Mouse (Mus musculus) heart, postnatal 0 days (tissue): ENCODE measurements around the gene Mn1. TPM values are rescaled to one million over a fixed set of nuclear protein-coding genes. Genes with fewer than 3 reads are reported as not detected.

Experiments used
- ATAC-seq: fragments of 200-750 bp; cut with Nextera tagmentation; 2 replicates; pipeline ENCODE4 v1.8.0; 2017; ENCODE audit warnings: low read depth, moderate number of reproducible peaks, moderate library complexity; ENCODE audit not compliant: insufficient read depth
- DNase-seq: peaks from one replicate; pipeline ENCODE4 v3.0.0-alpha.2; 2016; ENCODE audit warnings: low spot score
- H3K27ac ChIP-seq: fragments of 300-500 bp; sonication (generic); 2 replicates; pipeline ENCODE4 v1.5.1; 2014; ENCODE audit warnings: low read depth, mild to moderate bottlenecking
- H3K27me3 ChIP-seq: fragments of 300-500 bp; sonication (generic); 2 replicates; pipeline ENCODE4 v1.6.1; 2014; ENCODE audit warnings: low read length, mixed read lengths; ENCODE audit not compliant: control insufficient read depth, insufficient read depth
- H3K36me3 ChIP-seq: fragments of 300-500 bp; sonication (generic); replicated peaks from 2 replicates; pipeline ENCODE4 v1.6.1; 2014; ENCODE audit warnings: low read length, mixed read lengths; ENCODE audit not compliant: control insufficient read depth, insufficient read depth
- H3K4me1 ChIP-seq: fragments of 300-500 bp; sonication (generic); 2 replicates; pipeline ENCODE4 v1.6.1; 2014; ENCODE audit warnings: antibody characterized with exemption; ENCODE audit not compliant: control insufficient read depth, insufficient read depth
- H3K4me2 ChIP-seq: fragments of 300-500 bp; sonication (generic); 2 replicates; pipeline ENCODE4 v1.6.1; 2014; ENCODE audit warnings: low read depth, mild to moderate bottlenecking, low read length, moderate library complexity
- H3K4me3 ChIP-seq: fragments of 300-500 bp; sonication (generic); 2 replicates; pipeline ENCODE4 v1.5.1; 2014; ENCODE audit warnings: low read depth, low read length
- H3K9ac ChIP-seq: fragments of 300-500 bp; sonication (generic); replicated peaks from 2 replicates; pipeline ENCODE4 v1.6.1; 2014; ENCODE audit warnings: low read depth, low read length, mixed read lengths
- H3K9me3 ChIP-seq: fragments of 300-500 bp; sonication (generic); replicated peaks from 2 replicates; pipeline ENCODE4 v1.6.1; 2016; ENCODE audit warnings: low read length; ENCODE audit not compliant: control insufficient read depth
- CTCF ChIP-seq: IDR thresholded peaks from 2 replicates; pipeline ENCODE4 v1.5.1; 2016; ENCODE audit warnings: antibody characterized with exemption, control low read depth, low read depth
- EP300 ChIP-seq: IDR thresholded peaks from 2 replicates; pipeline ENCODE4 v1.6.1; 2016; ENCODE audit warnings: antibody characterized with exemption, low read depth
- WGBS: fragments of 180-500 bp; shearing (Covaris S2); extraction: QIAGEN DNeasy Blood & Tissue Kit; methylation state at CpG from one replicate; pipeline ENCODE4 v1.1.7; 2014; 5-methylcytosine and 5-hydroxymethylcytosine counted together
- polyA plus RNA-seq: library from polyadenylated mRNA; unstranded; fragments of >200 nt; fragmentation: Nextera tagmentation; extraction: Ambion mirVana; gene quantifications from 2 replicates; pipeline ENCODE4 v1.2.1, GENCODE M21; 2015
- total RNA-seq: library from RNA; depleted of rRNA; stranded (reverse); fragments of >200 nt; gene quantifications from 2 replicates; pipeline ENCODE4 v1.2.3, GENCODE M21; 2014; ENCODE audit warnings: low replicate concordance; rRNA removed

Mn1 gene
- total and polyA plus RNA-seq, 2 experiments from 2014 or later = 4.5 to 16.4 TPM

- H3K4me3 ChIP-seq = no peak overlapping the region
- 87% methylated on average over 3 of the region's 3 CpGs for WGBS
Measured at GRCm38 (mm10) chr5:111500036-111500435, 82.9 kb downstream of the Mn1 start.

GRCm38 (mm10) chr5:111501691-111502441 lies 84.7 kb downstream of the Mn1 start:
- Histone ChIP-seq H3K4me2 (no peak overlapping the region), H3K9ac (no peak overlapping the region), H3K9me3 (no peaks in the 10 kb centered on the region), H3K36me3 (no peaks in the 10 kb centered on the region), H3K27ac (no peak overlapping the region), H3K4me3 (no peak overlapping the region), H3K27me3 (peaks cover 29% of the 10 kb centered on the region; the same call in 1 of the 2 replicates), H3K4me1 (peaks cover 12% of the 10 kb centered on the region)
- ATAC-seq = no peak
- TF ChIP-seq EP300 = no peak
- no peak for TF ChIP-seq CTCF
- no peak for DNase-seq
- WGBS = 64% methylated on average over 13 of the region's 13 CpGs

More at GRCm38 (mm10) chr5:111500036-111500435, 82.9 kb downstream of the Mn1 start:
- Histone ChIP-seq H3K4me1 (no peaks in the 10 kb centered on the region), H3K9me3 (no peaks in the 10 kb centered on the region), H3K4me2 (no peak overlapping the region), H3K27me3 (peaks cover 35% of the 10 kb centered on the region; the same call in 1 of the 2 replicates), H3K27ac (no peak overlapping the region), H3K36me3 (no peaks in the 10 kb centered on the region), H3K9ac (no peak overlapping the region)
- ATAC-seq (no peak), DNase-seq (no peak)
- TF ChIP-seq CTCF (no peak), EP300 (no peak)

GRCm38 (mm10) chr5:111505241-111505640 lies 88.1 kb downstream of the Mn1 start:
- H3K36me3 ChIP-seq = no peaks in the 10 kb centered on the region
- no peak overlapping the region for H3K4me3 ChIP-seq
- ATAC-seq (no peak), DNase-seq (no peak)
- 0 out of 2 replicates have a peak, but pooled peaks cover 22% of the 10 kb centered on the region for H3K27me3 ChIP-seq
- peaks cover 35% of the 10 kb centered on the region for H3K4me1 ChIP-seq
- H3K9me3 ChIP-seq = no peaks in the 10 kb centered on the region
- 92% methylated on average over 6 of the region's 6 CpGs for WGBS
- H3K27ac ChIP-seq = no peak overlapping the region
- H3K4me2 ChIP-seq = no peak overlapping the region
- TF ChIP-seq CTCF (no peak), EP300 (no peak)
- H3K9ac ChIP-seq = no peak overlapping the region

GRCm38 (mm10) chr5:111505824-111506223 lies 88.7 kb downstream of the Mn1 start:
- DNase-seq (no peak), ATAC-seq (no peak)
- H3K9ac ChIP-seq = no peak overlapping the region
- H3K9me3 ChIP-seq = no peaks in the 10 kb centered on the region
- no peak overlapping the region for H3K4me3 ChIP-seq
- H3K27me3 ChIP-seq = 0 out of 2 replicates have a peak, but pooled peaks cover 27% of the 10 kb centered on the region
- no peaks in the 10 kb centered on the region for H3K36me3 ChIP-seq
- no peak overlapping the region for H3K27ac ChIP-seq
- H3K4me2 ChIP-seq = no peak overlapping the region
- 87% methylated on average over 6 of the region's 6 CpGs for WGBS
- peaks cover 35% of the 10 kb centered on the region for H3K4me1 ChIP-seq
- no peak for TF ChIP-seq CTCF
- TF ChIP-seq EP300 = no peak

GRCm38 (mm10) chr5:111506410-111506809 lies 89.2 kb downstream of the Mn1 start:
- 33% methylated on average over 12 of the region's 12 CpGs for WGBS
- Histone ChIP-seq H3K27me3 (0 out of 2 replicates have a peak, but pooled peaks cover 27% of the 10 kb centered on the region), H3K9me3 (no peaks in the 10 kb centered on the region), H3K9ac (no peak overlapping the region), H3K27ac (no peak overlapping the region), H3K4me1 (peaks cover 35% of the 10 kb centered on the region), H3K4me2 (no peak overlapping the region), H3K36me3 (no peaks in the 10 kb centered on the region), H3K4me3 (no peak overlapping the region)
- DNase-seq = no peak
- TF ChIP-seq CTCF (no peak), EP300 (no peak)
- ATAC-seq = no peak

Other genes with a start within 250 kb of the Mn1 start
- 2.3 and 6.1 TPM in 2 replicates for gene Pitpnb, start 86.6 kb upstream of the Mn1 start, total RNA-seq
- 54.9 and 56.1 TPM in 2 replicates for gene Pitpnb, start 86.6 kb upstream of the Mn1 start, polyA plus RNA-seq